Mouse (Mus musculus): ENCODE measurements around the gene Pld6.

Pld6 gene

DNA sequence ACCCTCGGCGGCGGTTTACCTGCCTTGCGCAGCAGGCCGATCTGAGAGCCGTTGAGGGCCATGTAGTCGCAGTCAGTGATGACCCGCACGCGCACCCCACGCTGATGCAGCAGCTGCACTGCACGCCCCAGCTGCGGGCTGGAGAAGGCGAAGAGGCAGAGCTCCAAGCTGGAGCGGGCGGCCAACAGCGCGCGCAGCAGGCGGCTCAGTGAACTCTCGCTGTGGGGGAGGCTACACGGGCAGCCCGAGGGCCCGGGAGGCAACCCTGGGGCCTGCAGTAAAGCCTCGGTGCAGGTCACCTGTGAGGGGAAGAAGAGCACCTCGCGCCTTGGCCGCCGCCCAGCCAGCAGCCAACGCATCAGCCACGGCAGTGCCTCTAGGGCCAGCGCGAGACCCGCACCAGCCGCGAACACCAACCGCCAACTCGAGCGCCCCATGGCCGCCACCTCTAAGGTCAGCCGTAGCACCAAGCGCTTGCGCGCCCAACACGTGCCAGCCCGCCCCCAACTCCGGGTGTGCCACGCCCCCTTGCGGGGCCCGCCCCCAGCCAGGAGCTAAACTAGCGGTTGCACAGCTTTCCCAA lies at the start of gene Pld6:
Pld6 (minus strand) TSS at position 447 of the 583 bp plus-strand sequence.
- 2% methylated on average over 51 of the region's 51 CpGs for WGBS

DNA sequence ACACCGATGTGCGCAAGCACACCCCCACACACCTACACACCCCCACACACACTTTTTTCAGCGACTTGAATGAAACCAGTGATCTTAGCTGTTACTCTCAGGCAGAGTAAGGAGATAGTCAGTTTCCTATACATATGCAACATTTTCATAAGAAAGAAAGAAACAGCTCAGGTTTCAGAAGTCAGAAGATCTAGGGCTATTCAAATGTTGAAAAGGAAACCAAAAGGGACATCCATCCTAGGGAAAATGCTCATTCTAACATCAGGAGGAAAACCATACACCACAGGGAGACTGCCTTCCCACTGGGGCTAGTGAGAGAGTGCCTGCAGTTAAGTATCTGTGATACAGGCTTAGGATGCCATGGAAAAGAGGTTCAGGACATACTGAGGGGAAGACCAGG lies 34.2 kb upstream of the Pld6 start:
- WGBS: 54% methylated on average over 3 of the region's 3 CpGs

DNA sequence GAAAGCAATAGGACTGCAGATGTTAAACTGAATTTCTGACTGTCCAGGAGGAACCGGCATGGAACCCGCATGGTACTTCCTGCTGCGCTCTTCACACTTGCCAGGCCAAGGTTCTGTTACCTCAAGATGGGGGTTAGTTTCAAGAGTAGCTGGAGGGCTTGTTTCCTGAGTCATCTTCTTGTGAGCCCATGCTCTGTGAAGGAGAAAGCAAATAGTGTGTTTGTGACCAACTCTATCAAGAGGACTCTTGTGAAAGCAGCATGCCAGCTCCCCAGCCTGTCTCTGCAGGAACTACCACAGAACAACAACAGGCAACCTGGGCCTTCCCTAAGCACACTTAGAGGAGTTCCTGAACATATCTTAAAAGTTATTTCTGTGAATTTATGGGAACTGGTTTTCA lies 30.5 kb upstream of the Pld6 start:
- WGBS: 91% methylated on average over 3 of the region's 3 CpGs

DNA sequence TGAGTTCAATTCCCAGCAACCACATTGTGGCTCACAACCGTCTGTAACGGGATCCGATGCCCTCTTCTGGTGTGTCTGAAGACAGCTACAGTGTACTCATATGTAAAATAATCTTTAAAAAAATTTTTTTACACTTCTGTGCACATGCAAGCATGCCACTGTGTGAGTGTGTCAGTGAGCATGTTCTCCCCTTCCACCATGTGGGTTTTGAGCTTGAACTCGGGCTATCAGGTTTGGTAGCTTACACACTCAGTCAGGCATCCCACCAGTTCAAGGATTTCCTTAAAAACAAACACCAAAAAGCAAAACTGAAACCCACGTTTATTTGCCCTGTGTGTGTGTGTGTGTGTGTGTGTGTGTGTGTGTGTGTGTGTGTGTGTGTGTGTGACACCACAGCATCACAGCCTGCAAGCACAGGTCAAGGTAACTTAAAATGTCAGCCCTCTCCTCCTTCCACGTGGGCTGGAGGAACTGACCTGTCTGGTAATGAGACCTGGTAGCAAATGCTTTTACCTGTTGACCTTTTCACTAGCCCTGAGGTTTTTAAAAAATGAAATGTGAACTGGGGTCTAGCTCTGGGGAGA lies 28.1 kb upstream of the Pld6 start:
- WGBS: 86% methylated on average over 6 of the region's 6 CpGs

DNA sequence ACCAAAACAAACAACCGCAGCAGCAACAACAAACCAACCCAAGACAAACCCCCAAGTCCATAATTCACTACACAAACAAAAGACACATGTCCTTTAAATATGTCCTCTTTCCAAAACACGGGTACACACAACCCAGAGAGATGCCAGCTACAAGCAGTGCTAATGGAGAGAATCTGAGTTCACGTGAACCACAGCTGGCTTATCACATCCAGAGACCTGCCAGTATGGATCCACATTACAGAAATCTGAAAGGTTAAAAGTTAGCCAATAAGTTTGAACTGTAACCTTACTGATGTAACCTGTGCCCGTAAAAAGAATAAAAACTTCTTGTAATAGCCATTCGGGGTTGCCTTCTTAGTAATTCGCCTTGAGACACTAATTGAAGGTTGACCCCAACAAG lies 27.5 kb upstream of the Pld6 start:
- WGBS: 93% methylated on average over 6 of the region's 6 CpGs

DNA sequence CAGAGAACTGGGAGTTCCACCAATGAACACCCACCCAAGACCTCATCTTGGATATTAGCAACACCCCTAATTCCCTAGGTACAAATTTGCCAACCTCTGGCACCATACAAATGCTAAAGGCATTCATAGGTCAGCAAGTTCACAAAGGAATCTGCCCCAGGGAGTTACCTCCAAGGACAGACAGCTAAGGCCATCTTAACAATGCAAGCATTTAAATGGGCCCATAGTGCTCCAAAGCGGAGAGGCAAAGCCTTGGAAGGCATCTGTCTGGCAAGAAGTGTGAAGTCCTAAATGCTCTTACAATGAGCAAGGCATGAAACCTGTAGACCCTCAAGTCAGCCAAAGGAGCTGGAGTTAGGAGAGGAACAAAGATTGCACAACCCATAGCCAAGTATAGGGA lies 26.9 kb upstream of the Pld6 start:
- 86% methylated on average over 1 of the region's 1 CpGs for WGBS

DNA sequence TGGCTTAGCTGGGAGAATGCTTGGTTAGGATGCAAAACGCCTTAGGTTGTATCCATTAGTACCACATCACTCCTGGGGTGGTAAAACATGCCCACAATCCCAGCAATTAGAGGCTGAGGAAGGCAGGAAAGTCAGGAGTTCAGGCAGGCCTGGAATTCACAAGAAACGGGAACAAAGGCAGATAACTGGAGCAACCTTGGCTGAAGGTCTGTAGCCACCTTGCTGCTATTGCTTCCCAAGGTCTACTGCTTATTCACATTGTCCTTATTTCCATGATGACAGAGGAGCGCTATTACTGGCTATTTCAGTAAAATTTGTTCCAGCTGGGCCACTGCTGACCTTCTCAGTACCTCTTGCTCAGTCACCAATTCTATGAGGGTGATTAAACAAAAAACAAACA lies 25.8 kb upstream of the Pld6 start:
- WGBS: 86% methylated on average over 3 of the region's 3 CpGs

DNA sequence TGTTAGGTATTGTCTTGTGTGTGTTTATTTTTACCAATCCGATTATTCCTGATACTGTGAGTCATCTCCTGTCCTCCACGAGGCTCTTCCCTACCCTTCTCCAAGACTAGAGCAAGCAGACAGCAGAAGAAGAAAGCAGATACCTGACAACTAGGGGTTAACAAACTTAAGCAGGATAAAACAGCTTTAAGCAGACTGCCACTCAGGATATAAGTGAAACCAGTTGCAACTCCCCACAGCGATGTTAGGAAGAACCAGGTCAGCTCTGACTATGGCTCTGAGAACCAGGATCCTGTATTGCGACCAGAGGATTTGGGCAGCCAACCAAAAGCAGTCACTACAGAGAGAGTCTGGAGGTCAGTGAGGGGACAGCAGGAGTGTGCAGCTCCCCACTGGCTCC lies 23.8 kb upstream of the Pld6 start:
- 57% methylated on average over 4 of the region's 4 CpGs for WGBS

DNA sequence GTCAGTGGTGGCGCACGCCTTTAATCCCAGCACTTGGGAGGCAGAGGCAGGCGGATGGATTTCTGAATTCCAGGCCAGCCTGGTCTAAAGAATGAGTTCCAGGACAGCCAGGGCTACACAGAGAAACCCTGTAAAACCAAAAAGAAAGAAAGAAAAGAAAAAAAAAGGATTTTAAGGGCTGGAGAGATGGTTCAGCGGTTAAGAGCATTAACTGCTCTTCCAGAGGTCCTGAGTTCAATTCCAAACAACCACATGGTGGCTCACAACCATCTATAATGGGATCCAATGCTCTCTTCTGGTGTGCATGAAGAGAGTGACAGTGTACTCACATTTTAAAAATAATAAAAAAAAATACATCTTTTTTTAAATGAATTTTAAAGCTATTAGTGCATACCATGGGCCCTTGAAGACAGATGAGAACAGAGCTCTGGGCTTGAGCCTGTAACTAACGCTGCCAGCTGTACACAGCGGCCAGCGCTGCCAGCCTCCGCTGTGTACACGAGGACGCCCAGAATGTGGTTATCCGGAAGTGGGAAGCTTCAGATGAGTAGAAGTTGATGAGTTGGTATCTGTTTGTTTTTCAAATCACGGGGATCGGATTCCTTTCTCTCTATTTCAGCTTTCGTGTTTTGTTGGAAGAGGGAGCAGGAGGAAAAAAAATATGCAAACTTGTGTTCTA lies 23.2 kb upstream of the Pld6 start:
- 52% methylated on average over 14 of the region's 14 CpGs for WGBS

DNA sequence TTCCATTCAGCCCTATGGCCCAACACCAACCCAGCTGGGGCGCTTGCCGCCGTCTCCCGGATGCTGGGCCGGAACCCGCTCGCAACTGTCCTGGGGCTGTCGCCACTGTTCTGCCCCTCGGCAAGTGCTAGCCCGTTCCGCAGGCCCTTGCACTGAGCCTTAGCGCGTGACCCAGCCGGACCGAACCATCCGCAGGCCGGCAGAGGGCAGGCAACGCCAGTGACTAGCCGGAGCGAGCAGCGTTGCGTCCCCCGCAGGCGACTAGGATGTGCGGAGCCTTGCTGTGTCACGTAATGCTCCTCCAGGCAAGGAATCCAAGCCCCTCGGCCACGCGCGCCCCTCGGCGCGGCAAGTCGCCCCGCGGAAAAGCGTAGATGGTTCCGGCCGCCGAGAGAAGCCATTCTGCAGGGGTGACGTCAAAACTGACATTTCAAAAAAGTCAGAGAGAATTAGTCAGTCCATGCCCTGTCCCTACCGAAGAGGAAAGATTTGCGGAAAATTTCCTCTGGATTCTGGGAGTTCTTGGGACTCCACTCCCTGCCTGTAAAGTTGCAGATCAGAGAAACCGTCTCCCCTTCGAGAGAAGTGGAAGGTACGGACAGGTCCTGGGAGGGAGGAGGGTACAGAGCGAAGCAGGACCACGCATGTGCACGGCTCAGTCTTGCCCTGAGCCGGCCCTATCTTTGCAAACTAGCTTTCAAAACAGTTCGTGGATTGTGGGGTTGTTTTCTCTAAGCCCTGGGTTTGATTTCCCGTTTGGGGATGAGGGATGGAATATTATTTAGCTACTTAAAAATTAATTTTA lies 22.4 kb upstream of the Pld6 start, which contains the start of gene Flcn:
Flcn (minus strand) TSS at position 347 of the 805 bp plus-strand sequence.
- 1% methylated on average over 52 of the region's 52 CpGs for WGBS

DNA sequence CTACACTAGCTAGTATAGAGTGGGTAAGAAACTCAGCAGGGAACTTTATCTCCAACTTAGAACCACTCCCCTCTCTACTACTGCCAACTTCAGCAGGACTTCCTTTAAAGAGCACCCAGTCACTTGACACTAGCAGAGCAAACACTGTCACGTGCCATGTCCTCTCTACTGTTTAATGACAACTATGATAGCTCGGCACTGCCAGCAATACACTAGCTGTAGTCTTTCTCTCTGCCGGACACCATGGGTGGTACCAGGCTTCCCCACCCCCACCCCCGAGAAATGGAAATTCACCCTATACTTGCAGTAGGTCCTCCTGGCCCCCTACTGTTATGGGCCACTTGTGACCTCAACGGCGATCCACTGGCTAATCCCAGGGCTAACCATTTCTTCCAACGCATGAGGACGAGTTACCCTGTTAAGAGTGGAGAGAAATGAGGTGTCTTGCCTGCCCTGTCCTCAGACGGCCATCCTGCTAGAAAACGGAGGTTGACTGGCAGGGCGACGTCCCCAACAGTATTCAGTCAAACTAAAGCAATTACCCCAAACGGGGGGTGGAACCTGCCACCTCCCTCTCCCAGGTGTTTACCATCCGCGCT lies 21.7 kb upstream of the Pld6 start:
- under 1% methylated on average over 15 of the region's 15 CpGs for WGBS

DNA sequence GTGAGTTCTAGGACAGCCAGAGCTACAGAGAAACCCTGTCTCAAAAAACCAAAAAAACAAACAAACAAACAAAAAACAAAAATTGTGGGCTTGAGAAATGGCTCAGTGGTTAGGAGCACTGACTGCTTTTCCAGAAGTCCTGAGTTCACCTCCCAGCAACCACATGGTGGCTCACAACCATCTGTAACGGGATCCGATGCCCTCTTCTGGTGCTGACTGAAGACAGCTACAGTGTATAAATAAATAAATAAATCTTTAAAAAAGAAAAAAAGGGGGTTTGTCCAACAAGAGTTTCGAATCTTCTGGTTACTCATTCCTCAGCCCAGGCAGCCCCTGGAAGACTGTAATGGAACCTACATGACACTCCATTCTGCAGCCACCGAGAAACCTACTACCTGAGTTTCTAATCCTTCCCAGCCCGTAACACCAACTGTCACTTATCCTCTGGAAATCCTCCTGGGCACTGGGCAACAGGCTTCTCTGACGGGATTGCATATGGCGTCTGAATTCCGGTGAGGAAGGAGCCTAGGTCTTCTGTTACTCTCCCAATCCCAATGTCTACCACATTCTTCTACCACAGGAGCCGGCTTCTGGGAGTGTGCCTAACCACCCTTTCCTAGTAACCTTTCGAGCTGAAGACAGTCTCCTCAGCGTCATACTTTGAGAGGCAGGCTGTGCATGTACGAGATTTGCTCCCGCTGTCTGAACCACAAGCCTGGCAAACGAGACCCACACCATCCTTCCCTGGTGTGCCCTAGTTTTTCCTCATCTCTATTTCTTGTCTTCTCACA lies 20.9 kb upstream of the Pld6 start:
- WGBS: 41% methylated on average over 14 of the region's 14 CpGs

DNA sequence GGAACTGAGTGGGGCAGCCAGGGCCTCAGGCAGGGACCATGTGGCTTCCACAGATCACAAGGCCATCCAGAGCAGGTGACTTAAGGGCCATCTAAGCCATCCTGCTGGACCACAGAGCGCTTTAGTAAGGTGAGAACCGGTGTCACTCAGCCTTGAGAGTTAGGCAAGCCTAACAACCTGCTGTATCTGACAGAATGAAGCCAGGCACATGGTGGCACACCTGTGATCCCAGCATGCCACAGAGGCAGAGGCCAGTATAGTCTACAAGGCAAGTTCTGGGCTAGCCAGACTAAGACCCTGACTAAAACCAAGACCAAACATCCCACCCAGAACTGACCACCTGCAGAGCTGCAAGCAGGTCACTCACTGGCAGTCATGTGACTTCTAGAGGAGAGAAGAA lies 18.2 kb upstream of the Pld6 start:
- WGBS: 98% methylated on average over 2 of the region's 2 CpGs

DNA sequence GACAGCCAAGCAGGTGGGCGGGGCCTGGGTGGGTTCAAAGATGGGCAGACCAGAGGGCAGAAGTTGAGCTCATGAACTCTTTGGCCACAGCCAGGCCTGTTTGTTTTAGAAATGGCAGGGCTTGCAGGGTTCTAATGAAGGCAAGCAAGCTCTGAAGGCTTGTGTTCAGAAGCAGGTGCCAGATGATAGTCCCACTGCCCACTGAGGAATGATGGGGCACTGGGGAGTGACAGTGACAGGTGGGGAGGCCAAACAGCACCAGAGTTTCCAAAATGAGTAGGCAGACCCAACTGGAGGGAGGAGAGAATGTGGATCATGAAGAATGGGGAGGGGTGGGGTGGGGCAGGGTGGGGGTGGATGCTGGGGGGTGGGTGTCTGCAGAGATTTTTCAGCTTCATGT lies 17.8 kb upstream of the Pld6 start:
- WGBS: 100% methylated on average over 1 of the region's 1 CpGs

DNA sequence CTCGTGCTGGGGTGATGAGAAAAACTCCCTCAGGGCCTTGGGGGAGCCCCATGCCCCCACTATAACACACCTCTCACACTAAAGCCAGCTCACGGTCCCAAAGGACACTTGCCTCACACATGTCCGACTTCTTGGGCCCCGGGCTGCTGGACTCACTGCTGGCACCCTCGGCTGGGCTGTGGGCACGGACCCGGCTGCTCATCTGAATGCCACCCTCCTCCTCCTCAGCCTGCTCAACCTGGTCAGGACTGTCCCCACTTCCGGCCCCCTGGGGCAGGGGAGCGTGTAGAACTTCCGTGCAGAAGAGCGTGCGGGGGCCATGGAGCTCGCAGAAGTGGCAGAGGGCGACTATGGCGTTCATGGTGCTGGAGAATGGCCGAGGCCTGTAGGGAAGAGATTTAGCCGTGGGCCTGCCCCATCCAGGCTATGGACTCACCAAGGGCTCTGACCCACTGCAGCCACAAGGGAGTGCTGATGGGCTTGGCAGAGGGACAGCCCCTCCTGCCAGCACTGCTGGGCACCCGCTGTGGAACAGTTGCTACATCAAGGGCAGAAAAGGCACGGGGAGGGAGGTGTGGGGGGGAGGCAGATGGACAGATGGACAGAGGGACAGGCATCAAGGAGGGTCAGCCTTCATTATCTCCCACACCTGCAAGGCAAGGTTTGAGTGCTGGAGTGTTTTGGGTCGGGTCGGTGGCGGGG lies 17.1 kb upstream of the Pld6 start:
- WGBS: 90% methylated on average over 22 of the region's 22 CpGs

DNA sequence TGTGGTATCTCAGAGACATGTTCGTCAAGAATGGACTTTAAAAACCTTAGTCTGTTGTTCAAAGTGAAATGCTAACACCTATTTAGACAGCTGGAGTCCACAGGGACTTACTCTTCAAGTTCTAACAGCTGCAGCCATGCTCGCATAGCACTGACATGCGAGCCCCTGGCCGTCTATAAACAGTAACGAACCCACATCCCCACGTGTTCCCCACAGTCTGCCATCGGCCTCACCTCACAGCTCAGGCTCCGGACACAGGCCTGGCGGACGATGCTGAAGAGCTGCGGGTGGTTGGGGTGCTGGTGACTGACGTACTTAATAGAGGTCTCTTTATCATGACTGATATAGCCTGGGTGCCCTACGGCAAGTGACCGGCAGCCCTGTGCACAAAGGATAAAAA lies 16.1 kb upstream of the Pld6 start:
- WGBS: 93% methylated on average over 14 of the region's 14 CpGs

DNA sequence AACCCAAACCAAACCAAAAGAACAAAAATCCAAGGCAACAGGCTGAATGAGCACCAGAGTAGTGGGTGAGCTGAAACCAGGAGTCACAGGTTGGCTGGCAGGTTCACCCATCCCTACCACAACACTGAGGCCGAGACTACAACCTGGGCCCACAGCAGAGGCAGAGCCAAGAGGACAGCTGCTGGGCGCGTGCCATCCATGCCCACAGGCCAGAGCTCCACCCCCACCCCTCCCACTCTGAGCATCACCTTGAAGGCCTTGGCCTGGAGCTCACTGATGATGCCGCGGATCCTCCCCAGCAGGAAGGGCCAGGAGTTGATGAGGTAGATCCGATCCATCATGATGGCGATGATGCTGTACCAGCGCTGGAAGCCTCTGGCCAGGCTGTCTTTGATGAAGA lies 14.4 kb upstream of the Pld6 start:
- WGBS: 96% methylated on average over 8 of the region's 8 CpGs

DNA sequence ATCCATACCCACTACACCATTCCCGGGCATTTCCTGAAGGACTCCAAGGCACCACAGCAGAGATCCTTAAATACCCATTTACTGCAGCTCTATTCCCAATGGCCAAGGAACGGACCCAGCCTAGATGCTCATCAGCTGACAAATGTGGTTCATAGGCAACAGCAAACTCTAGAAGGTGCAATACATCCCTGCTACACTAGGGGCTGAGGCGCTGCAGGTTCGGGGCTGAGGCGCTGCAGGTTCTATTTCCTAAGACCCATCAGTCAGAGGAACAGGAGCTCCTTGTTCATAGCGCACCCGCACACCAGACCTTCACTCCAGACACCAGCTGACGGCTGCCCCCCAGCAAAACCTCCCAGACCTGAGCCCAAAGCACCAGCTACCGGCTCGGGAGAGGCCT lies 13.0 kb upstream of the Pld6 start:
- WGBS: 92% methylated on average over 10 of the region's 10 CpGs

DNA sequence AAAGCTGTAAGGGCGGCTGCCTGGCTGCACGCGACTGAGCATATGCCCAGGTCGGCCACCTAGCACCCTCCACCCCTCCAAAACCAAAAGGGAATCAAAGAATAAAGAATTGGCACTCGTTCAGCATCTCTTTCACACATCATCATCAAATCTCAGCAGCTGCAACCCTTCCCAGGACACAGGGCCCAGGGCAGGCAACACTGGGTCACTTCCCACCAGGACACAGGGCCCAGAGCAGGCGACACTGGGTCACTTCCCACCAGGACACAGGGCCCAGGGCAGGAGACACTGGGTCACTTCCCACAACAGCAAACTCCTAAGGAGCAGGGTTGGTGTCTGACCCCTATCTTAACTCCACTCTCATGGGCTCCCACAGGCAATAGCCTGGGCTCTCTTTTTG lies 5.9 kb upstream of the Pld6 start:
- 86% methylated on average over 6 of the region's 6 CpGs for WGBS

DNA sequence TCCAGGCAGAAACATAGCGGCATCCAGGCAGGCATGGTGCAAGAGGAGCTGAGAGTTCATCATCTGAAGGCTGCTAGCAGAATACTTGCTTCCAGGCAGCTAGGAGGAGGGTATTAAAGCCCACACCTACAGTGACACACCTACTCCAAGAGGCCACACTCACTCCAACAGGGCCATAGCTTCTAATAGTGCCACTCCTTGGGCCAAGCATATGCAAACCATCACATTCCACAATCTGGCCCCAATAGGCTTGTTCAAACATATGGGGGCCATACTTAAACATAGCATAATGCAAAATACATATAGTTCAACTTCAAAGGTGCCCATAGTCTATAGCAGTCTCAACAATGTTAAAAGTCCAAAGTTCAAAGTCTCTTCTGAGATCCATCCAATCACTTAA lies 1.9 kb upstream of the Pld6 start:
- WGBS: 100% methylated on average over 1 of the region's 1 CpGs
